Mouse (Mus musculus) bone marrow, adult 2 months (tissue): ENCODE data around the gene Mgat3.

ENCODE experiments used
- CTCF ChIP-seq: fragments of 200-500 bp; IDR thresholded peaks from 2 replicates; pipeline ENCODE4 v1.5.1; 2011; ENCODE audit warnings: low read length, control low read depth; ENCODE audit not compliant: control insufficient read depth, insufficient read depth
- POLR2A ChIP-seq: fragments of 200-500 bp; IDR thresholded peaks from 2 replicates; pipeline ENCODE4 v1.6.1; 2011; ENCODE audit warnings: low read depth, mild to moderate bottlenecking, control low read depth, low read length, borderline replicate concordance; ENCODE audit not compliant: control insufficient read depth

DNA sequence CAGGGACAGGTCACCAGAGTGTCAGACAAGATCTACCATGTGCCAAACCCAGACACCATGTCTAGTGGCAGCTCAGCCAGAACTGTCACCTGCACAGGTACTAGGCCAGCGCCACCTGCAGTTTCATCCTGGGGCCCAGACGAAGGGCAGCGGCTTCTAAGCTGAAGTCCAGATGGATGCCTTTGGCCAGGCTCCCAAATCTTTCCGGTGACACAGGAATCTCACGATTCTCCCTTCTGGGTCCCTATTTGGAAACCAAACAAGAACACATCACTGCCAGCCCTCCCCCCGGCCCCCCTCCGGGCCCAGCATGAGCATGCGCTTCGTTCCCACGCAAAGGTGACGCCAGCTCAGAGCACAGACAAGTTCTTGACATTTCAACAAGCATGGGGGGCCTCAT, 10.2 kb upstream of the Mgat3 start:
- TF ChIP-seq CTCF (no peak), POLR2A (no peak)
